ENCODE assay signal across 16 mouse cellular contexts in genomic region chr16:28476651-28477050, GRCm38 (mm10).
"Had no signal": no experiment of that assay in that cellular context is flagged by ENCODE, and none has a peak within 500 bp of the region (broad histone marks: within the 10 kb centered on the region; RNA-seq: fewer than 3 reads in every experiment).

No protein-coding gene starts in this region.

- H3K9ac ChIP-seq: lung, embryonic 15.5 days; midbrain, embryonic 13.5 days; midbrain, embryonic 15.5 days; neural tube, embryonic 12.5 days; stomach, embryonic 15.5 days had no signal

- H3K27ac ChIP-seq: lung, embryonic 15.5 days; macrophage; midbrain, embryonic 13.5 days; midbrain, embryonic 15.5 days; neural tube, embryonic 12.5 days; stomach, embryonic 15.5 days; stomach, postnatal 0 days had no signal

- H3K27me3 ChIP-seq: lung, embryonic 15.5 days; megakaryocyte, embryonic 14.5 days; midbrain, embryonic 13.5 days; midbrain, embryonic 15.5 days; neural tube, embryonic 12.5 days; stomach, embryonic 15.5 days had no signal

- H3K9me3 ChIP-seq: lung, embryonic 15.5 days; midbrain, embryonic 15.5 days; stomach, embryonic 15.5 days had no signal

- DNase-seq: lung, postnatal 14 days; lung, postnatal 36 days; right cerebral cortex, postnatal 14 days; thymus, adult 2 months; thymus, postnatal 25 days; thymus, postnatal 4 days had no signal

- H3K4me2 ChIP-seq: lung, embryonic 15.5 days; midbrain, embryonic 11.5 days; midbrain, embryonic 13.5 days; midbrain, embryonic 15.5 days; neural tube, embryonic 12.5 days; stomach, embryonic 15.5 days had no signal

- H3K4me3 ChIP-seq: lung, embryonic 15.5 days; megakaryocyte, embryonic 14.5 days; midbrain, embryonic 13.5 days; midbrain, embryonic 15.5 days; neural tube, embryonic 12.5 days; stomach, embryonic 15.5 days had no signal

- ATAC-seq: lung, postnatal 0 days; midbrain, embryonic 13.5 days; midbrain, embryonic 15.5 days had no signal

- H3K36me3 ChIP-seq: lung, embryonic 15.5 days; midbrain, embryonic 13.5 days; midbrain, embryonic 15.5 days; neural tube, embryonic 12.5 days; stomach, embryonic 15.5 days had no signal

- H3K4me1 ChIP-seq: lung, embryonic 15.5 days; megakaryocyte, embryonic 14.5 days; midbrain, embryonic 13.5 days; midbrain, embryonic 15.5 days; neural tube, embryonic 12.5 days; stomach, embryonic 15.5 days had no signal
